Mouse (Mus musculus) kidney, postnatal 10 days (tissue): ENCODE measurements at regions not wholly inside any gene's neighbourhood (a gene's known extent, or its start where the extent isn't known, plus 50 kb on each side); places are given as distances from the start of the nearest gene placed in this dataset.

ENCODE experiments used
- DNase-seq: peaks from one replicate; pipeline ENCODE4 v3.0.0; 2021; ENCODE audit warnings: mixed read lengths

DNA sequence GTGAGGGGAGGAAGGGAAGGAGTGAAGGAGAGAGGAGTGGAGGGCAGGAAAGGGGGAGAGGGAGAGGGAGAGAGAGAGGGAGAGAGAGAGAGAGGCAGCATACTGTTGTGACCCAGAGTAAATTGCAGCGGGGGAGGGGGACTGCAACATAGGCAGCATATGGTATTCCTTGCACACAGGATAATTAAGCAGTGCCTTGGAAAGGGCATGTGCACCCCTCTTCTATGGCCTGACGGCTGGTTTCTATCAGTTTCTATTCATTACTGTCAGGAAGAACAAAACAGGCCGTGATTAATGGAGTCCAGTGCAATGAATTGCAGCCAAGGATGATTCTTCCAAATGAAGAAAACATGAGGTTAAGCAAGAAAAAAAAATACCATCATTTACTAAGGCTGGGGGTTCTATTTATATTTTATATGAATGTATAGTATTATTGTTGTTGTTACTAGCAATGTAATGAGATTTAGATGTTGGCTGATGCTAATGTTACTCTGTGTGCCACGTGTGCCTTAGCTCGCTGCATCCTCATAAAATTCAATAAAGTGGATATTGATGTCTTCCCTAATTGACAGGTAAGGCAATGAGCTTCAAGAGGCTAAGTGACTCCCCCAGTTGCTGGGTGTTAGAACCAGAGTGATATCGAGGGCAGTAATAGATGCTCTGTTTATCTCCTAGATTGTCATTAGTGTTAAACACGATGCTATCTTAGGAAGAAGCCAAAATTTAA lies 181.3 kb downstream of the Gm19935 start:
- peak; percentile 6 for DNase-seq

DNA sequence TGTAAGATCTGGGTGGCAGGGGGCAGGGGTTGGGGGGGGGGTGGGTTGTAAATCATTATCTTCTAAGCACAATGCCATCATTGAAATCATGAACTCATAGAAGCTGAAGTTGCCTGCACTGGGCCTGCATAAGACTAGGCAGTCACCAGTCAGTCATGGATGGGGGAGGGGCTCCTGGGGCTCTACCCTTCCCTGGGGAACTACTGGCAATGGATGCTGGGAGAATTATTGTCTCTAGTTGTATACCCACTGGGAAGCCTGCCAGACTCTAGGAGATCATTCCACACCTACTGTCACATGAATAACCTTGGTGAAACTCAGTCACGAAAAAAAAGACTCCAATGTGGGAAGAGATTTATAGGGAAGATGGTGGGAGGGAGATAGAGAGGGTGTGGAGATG lies 186.4 kb downstream of the Gm19935 start:
- DNase-seq = no peak

GRCm38 (mm10) chr8:90608410-90608809 lies 208.8 kb downstream of the Gm19935 start:
- no peak for DNase-seq

DNA sequence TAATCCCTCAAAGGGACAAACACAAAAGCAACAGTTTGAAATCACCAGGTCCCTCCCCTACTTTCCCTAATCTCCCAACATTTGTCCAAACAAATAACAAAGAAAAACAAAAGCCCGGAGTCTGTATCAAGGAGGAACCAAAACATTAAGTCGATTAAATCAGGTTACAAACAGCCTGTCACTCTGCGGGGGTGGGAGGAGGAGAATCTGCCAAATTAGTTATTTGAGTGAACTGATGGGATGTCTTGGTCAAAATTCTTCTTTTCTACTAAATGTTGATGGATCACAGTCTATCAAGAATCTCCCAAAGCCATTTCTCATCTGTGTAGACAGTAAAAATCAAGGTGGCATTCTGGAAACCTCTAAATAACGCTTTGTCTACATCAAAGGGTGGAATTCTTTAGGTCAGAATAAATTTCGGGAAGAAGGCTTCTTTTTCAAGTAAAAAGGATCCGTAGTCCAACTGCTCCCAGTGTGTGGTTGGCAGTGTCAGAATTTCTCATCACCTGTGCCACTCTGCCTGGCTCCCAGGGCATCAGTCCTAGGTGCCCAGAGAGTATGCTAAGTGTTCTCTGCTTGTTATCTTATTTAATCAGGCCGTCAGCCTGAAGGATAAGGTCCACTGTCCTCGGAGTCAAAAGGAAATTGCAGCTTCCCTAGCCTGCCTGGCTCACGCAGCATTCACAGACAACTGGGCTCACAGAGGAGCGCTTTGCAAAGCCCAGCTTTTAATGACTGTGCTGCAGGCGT lies 216.1 kb downstream of the Gm19935 start:
- DNase-seq = no peak

DNA sequence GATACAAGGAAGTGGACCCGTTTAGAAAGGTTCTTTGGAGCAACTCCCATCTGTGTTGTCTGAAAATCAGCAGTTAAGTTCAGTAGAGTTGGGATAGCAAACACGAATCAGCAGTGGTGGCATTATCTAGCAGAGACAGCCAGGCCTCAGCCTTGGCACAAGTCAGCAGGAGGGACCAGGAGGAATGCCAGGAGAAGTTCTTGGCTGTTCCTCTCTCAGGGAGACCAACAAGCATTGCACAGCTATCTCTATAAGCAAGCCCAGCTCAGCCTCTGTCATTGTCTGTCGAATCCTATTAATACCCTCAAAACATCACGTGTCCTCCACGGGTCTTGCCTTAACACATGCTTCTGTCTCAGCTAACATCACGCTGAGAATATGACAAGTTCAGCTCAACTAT lies 219.8 kb downstream of the Gm19935 start:
- no peak for DNase-seq

GRCm38 (mm10) chr8:90579426-90579825 lies 231.3 kb upstream of the Tox3 start:
- DNase-seq = no peak

- no peak for DNase-seq
Observed at GRCm38 (mm10) chr8:90576976-90577375, 228.8 kb upstream of the Tox3 start.

DNA sequence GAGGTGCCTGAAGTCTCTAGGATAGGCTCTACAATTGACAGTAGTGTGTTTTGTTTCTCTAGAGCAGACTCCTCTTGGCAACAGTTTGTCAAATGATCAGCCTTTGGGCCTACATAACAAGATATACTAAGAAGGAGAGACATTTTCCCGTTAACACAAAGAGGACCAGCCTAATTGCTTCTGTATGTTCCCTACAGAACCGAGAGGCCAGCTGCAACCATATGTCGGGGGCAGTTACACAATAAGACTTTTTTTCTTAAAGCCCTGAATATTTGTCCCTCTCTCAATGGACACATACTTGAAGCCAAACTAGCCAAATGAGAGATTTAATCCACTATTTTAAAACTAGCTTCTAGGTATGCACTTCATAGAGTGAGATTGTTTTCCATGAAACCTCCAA lies 226.5 kb upstream of the Tox3 start:
- DNase-seq = no peak

GRCm38 (mm10) chr8:90556079-90556427 lies 207.9 kb upstream of the Tox3 start:
- no peak for DNase-seq

DNA sequence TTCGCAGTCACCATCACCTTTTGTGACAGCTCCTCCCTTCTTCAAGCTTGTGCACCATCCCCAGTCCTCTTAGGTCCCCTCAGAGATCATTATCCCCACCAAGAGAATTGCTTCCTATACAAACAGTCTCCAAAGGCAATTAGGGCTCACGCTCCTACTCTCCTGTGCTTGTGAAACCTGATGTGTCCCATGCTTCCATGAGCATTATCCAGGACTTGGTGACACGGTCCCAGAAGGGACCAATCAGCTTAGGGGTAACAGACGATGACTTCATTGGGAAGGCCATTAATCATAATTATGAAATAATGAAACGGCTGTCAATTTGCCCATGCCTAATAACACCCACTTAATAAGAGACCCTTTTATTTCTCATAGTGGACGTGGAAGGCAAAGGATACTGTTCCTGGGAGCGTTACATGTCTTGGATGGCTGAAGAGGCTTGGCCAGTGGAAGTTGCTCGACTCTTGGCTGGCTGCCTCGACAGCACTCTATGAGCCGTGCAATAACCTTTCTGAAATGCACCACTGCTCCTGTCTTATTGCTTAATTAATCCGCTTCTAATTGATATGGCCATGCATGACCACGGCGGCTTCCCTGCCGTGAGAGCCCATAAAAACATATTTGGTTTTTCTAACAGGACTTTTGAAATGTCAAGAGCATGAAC lies 207.4 kb upstream of the Tox3 start:
- DNase-seq = peak; percentile 21

DNA sequence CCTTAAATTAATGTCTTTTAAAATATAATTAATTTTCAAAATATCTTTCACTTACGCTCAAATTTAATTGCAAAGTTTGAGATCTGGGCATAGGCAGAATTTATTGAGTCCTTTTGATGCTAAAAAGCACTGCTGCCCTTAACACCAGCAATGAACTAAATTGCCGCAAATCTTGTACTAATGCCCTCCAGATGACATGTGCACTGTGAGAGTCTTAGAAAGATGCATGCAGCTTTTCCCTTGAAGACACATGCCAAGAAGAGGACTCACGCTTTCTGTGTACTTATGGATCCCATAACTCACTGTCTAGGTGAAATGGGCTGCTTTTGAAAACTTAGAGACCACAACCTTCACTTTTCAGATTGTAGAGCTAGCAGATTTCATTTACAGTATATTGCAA lies 199.1 kb upstream of the Tox3 start:
- DNase-seq = no peak

GRCm38 (mm10) chr8:90542619-90543018 lies 194.5 kb upstream of the Tox3 start:
- DNase-seq = no peak

GRCm38 (mm10) chr8:90536196-90536640 lies 188.1 kb upstream of the Tox3 start:
- no peak for DNase-seq

DNA sequence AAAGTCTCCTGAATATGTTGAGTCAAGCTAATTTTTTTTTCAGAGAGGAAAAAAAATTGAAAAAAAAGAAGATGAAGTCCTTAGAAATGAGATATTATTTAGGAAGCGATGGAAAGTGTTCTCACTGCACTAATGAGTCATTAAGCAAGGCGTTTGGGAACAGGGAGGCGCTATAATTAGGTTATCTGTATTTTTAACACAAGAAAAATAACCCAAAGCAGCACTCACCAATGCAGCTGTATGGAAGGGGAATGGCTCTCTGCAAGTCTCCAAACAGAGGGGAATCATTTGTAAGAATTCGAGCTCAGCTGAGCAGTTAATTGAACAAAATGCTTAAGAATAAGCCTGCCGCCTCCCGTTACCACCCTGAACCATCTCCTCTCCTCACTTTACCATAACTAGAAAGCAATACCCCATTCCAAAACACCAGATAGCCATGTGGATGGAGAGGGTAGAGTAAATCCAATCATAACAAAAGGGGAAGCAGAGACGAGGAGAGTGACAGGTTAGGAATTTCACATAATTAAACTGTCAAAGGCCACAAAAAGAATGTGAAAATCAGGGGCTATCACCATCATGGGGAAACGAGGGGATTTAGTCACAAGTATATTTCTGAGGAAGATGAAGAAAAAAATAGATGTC lies 187.5 kb upstream of the Tox3 start:
- no peak for DNase-seq

GRCm38 (mm10) chr8:90521393-90521792 lies 173.2 kb upstream of the Tox3 start:
- no peak for DNase-seq

GRCm38 (mm10) chr8:90520186-90520585 lies 172.0 kb upstream of the Tox3 start:
- DNase-seq = peak; percentile 7

DNA sequence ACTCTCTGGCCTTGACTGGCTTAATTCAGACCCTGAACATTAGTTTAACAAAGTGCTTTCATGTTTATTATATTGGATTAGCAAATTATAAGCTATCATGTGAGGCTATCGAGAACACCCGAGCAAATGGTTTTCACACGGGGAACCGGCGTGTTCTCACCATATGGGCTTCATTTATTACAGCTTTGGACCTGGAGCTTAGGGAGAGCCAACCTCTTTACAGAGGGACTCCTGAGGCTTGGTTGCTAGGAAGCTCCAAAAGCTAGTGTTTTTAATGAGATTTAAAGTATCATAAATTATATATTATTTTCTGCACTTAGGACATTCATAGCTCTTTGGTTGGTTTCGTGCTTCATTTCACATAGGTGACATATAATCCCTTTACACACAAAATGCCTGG lies 171.4 kb upstream of the Tox3 start:
- DNase-seq = no peak

DNA sequence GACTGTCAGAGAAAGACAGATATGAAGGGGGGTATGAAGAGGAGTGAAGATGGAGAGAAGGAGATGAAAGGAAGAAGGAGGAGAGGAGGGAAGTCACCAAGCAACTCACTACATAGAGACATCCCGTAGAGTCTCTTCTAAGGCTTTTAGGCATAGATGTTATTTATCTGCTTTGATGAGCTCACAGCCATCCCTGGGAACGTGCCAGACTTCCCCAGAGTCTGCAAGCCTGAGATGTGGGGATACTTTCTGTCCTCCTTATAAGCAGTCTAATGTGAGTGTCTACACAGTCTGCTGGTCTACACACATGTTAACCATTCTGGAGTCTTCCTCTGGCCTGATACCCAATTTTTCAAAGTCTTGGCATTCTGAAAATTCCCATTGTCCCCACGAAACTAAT lies 166.0 kb upstream of the Tox3 start:
- no peak for DNase-seq

GRCm38 (mm10) chr8:90513601-90514000 lies 165.5 kb upstream of the Tox3 start:
- no peak for DNase-seq

GRCm38 (mm10) chr8:90513102-90513501 lies 165.0 kb upstream of the Tox3 start:
- DNase-seq = no peak

- no peak for DNase-seq
Observed at GRCm38 (mm10) chr8:90512594-90512993, 164.5 kb upstream of the Tox3 start.

DNA sequence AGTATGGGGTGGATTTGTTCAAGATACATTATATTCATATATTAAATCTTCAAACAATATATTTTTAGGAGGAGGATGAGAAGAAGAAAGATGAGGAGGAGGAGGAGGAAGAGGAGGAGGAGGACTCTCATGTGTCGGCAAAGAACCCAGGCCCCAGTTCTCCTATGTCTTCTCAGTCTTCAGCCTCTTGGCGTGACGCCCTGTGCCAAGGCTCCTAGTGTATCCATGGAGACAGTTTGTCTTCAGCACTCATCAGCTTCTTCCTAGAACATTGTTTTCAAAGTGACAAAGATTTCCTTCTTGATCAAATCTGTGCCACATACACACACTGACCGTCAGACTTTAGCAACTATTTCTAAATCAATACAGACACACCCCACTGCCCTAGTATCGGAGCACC lies 156.4 kb upstream of the Tox3 start:
- DNase-seq = no peak

DNA sequence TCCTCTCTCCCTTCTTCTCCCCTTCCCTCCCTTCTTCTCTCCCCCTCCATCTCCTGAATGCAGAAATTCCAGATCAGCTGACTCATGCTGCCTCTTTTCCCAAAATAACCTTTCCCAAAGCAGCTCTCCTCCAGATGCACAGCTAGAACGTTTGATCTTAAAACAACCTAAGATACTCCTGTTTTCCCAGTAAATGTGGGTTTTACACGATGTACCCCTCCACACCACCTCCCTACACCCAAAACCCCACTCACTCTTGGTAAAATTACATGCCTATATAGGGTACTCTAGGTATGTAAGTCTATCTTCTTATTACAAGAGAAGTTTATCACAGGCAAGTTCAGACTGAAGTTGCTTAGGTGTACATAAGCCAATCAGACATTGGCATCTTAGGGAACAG lies 155.2 kb upstream of the Tox3 start:
- no peak for DNase-seq

GRCm38 (mm10) chr8:90502879-90503278 lies 154.7 kb upstream of the Tox3 start:
- no peak for DNase-seq
